Mouse (Mus musculus): ENCODE data around the gene Rpa2. TPM values are rescaled to one million over a fixed set of nuclear protein-coding genes. Genes with fewer than 3 reads are reported as not detected.

The Rpa2 gene
- 94.8 and 95.1 TPM in 2 replicates for polyA plus RNA-seq (2014; fragmentation: Nextera tagmentation; extraction: Ambion mirVana)

GRCm38 (mm10) chr4:132767914-132768876, at the start of gene Rpa2:
Rpa2 (plus strand) TSS chr4:132768332.
- H3K4me2 ChIP-seq, result peak within 1 kb of the TSS; percentile 86
- under 1% methylated on average over 70 of the region's 71 CpGs for WGBS (ENCODE audit: insufficient replicate concordance)

GRCm38 (mm10) chr4:132728233-132728632, 39.9 kb upstream of the Rpa2 start:
- Histone ChIP-seq H3K27ac (ENCODE audit: low read depth, low read length) (no peak overlapping the region), H3K4me2 (no peak overlapping the region), H3K9ac (ENCODE audit: low read depth, low read length) (no peak overlapping the region), H3K27me3 (ENCODE audit: control insufficient read depth, insufficient read depth, low read length) (no peaks in the 10 kb centered on the region), H3K9me3 (replicated peaks; ENCODE audit: control insufficient read depth, low read length) (no peaks in the 10 kb centered on the region), H3K4me3 (ENCODE audit: low read depth, low read length) (no peak overlapping the region), H3K4me1 (ENCODE audit: control insufficient read depth, insufficient read depth, low read length) (peaks cover 7% of the 10 kb centered on the region), H3K36me3 (ENCODE audit: control insufficient read depth, insufficient read depth, low read length) (0 out of 2 replicates have a peak, but pooled peaks cover 4% of the 10 kb centered on the region)
- no peak for ATAC-seq (replicated peaks; ENCODE audit: insufficient number of reproducible peaks, low FRiP score, low TSS enrichment)
- 82% methylated on average over 8 of the region's 8 CpGs for WGBS (ENCODE audit: insufficient replicate concordance)

More at GRCm38 (mm10) chr4:132767914-132768876, at the start of gene Rpa2:
- Histone ChIP-seq H3K4me1 (ENCODE audit: control insufficient read depth, insufficient read depth, low read length) (0 out of 2 replicates have a peak, but pooled peaks cover 4% of the 10 kb centered on the region), H3K9ac (ENCODE audit: low read depth, low read length) (peak within 1 kb of the TSS; percentile 91), H3K9me3 (replicated peaks; ENCODE audit: control insufficient read depth, low read length) (no peaks in the 10 kb centered on the region), H3K27me3 (ENCODE audit: control insufficient read depth, insufficient read depth, low read length) (no peaks in the 10 kb centered on the region), H3K4me3 (ENCODE audit: low read depth, low read length) (peak within 1 kb of the TSS; percentile 93), H3K36me3 (ENCODE audit: control insufficient read depth, insufficient read depth, low read length) (peaks cover 15% of the 10 kb centered on the region), H3K27ac (ENCODE audit: low read depth, low read length) (peak within 1 kb of the TSS; percentile 71)
- ATAC-seq (replicated peaks; ENCODE audit: insufficient number of reproducible peaks, low FRiP score, low TSS enrichment), result peak; percentile 93

GRCm38 (mm10) chr4:132731616-132732015, 36.5 kb upstream of the Rpa2 start:
- H3K9me3 ChIP-seq (replicated peaks; ENCODE audit: control insufficient read depth, low read length), result no peaks in the 10 kb centered on the region
- no peaks in the 10 kb centered on the region for H3K27me3 ChIP-seq (ENCODE audit: control insufficient read depth, insufficient read depth, low read length)
- H3K4me2 ChIP-seq, result peak overlapping the region; percentile 81
- H3K27ac ChIP-seq (ENCODE audit: low read depth, low read length), result no peak overlapping the region
- peaks cover 7% of the 10 kb centered on the region for H3K4me1 ChIP-seq (ENCODE audit: control insufficient read depth, insufficient read depth, low read length)
- 43% methylated on average over 12 of the region's 12 CpGs for WGBS (ENCODE audit: insufficient replicate concordance)
- ATAC-seq (replicated peaks; ENCODE audit: insufficient number of reproducible peaks, low FRiP score, low TSS enrichment), result no peak
- H3K36me3 ChIP-seq (ENCODE audit: control insufficient read depth, insufficient read depth, low read length), result no peaks in the 10 kb centered on the region
- H3K9ac ChIP-seq (ENCODE audit: low read depth, low read length), result peak overlapping the region; percentile 50
- H3K4me3 ChIP-seq (ENCODE audit: low read depth, low read length), result peak overlapping the region; percentile 51

- peaks cover 7% of the 10 kb centered on the region for H3K4me1 ChIP-seq (ENCODE audit: control insufficient read depth, insufficient read depth, low read length)
- H3K4me2 ChIP-seq, result peak within 1 kb of the TSS; percentile 81
- peak; percentile 93 for ATAC-seq (replicated peaks; ENCODE audit: insufficient number of reproducible peaks, low FRiP score, low TSS enrichment)
- no peak within 1 kb of the TSS for H3K27ac ChIP-seq (ENCODE audit: low read depth, low read length)
- no peaks in the 10 kb centered on the region for H3K27me3 ChIP-seq (ENCODE audit: control insufficient read depth, insufficient read depth, low read length)
- peak within 1 kb of the TSS; percentile 50 for H3K9ac ChIP-seq (ENCODE audit: low read depth, low read length)
- 2% methylated on average over 34 of the region's 34 CpGs for whole genome bisulfite sequencing (ENCODE audit: insufficient replicate concordance)
- peak within 1 kb of the TSS; percentile 51 for H3K4me3 ChIP-seq (ENCODE audit: low read depth, low read length)
- no peaks in the 10 kb centered on the region for H3K9me3 ChIP-seq (replicated peaks; ENCODE audit: control insufficient read depth, low read length)
- no peaks in the 10 kb centered on the region for H3K36me3 ChIP-seq (ENCODE audit: control insufficient read depth, insufficient read depth, low read length)
These were observed 35.9 kb upstream of the Rpa2 start, which contains the start of gene Xkr8 for GRCm38 (mm10) chr4:132732148-132732684. Xkr8 (minus strand) TSS chr4:132732546.

- no peaks in the 10 kb centered on the region for H3K27me3 ChIP-seq (ENCODE audit: control insufficient read depth, insufficient read depth, low read length)
- 88% methylated on average over 25 of the region's 25 CpGs for WGBS (ENCODE audit: insufficient replicate concordance)
- H3K27ac ChIP-seq (ENCODE audit: low read depth, low read length), result no peak overlapping the region
- no peak overlapping the region for H3K4me2 ChIP-seq
- H3K9me3 ChIP-seq (replicated peaks; ENCODE audit: control insufficient read depth, low read length), result no peaks in the 10 kb centered on the region
- H3K9ac ChIP-seq (ENCODE audit: low read depth, low read length), result no peak overlapping the region
- H3K4me3 ChIP-seq (ENCODE audit: low read depth, low read length), result no peak overlapping the region
- H3K4me1 ChIP-seq (ENCODE audit: control insufficient read depth, insufficient read depth, low read length), result peaks cover 7% of the 10 kb centered on the region
- H3K36me3 ChIP-seq (ENCODE audit: control insufficient read depth, insufficient read depth, low read length), result no peaks in the 10 kb centered on the region
- no peak for ATAC-seq (replicated peaks; ENCODE audit: insufficient number of reproducible peaks, low FRiP score, low TSS enrichment)
These were observed 34.9 kb upstream of the Rpa2 start for GRCm38 (mm10) chr4:132733071-132733770.

GRCm38 (mm10) chr4:132734766-132735165, 33.4 kb upstream of the Rpa2 start:
- no peak overlapping the region for H3K27ac ChIP-seq (ENCODE audit: low read depth, low read length)
- no peak for ATAC-seq (replicated peaks; ENCODE audit: insufficient number of reproducible peaks, low FRiP score, low TSS enrichment)
- no peaks in the 10 kb centered on the region for H3K9me3 ChIP-seq (replicated peaks; ENCODE audit: control insufficient read depth, low read length)

GRCm38 (mm10) chr4:132735389-132735788, 32.7 kb upstream of the Rpa2 start:
- H3K36me3 ChIP-seq (ENCODE audit: control insufficient read depth, insufficient read depth, low read length), result no peaks in the 10 kb centered on the region
- H3K9ac ChIP-seq (ENCODE audit: low read depth, low read length), result no peak overlapping the region
- no peak overlapping the region for H3K4me2 ChIP-seq
- H3K9me3 ChIP-seq (replicated peaks; ENCODE audit: control insufficient read depth, low read length), result no peaks in the 10 kb centered on the region
- H3K27ac ChIP-seq (ENCODE audit: low read depth, low read length), result no peak overlapping the region
- H3K4me3 ChIP-seq (ENCODE audit: low read depth, low read length), result no peak overlapping the region
- ATAC-seq (replicated peaks; ENCODE audit: insufficient number of reproducible peaks, low FRiP score, low TSS enrichment), result no peak
- H3K4me1 ChIP-seq (ENCODE audit: control insufficient read depth, insufficient read depth, low read length), result peaks cover 7% of the 10 kb centered on the region
- H3K27me3 ChIP-seq (ENCODE audit: control insufficient read depth, insufficient read depth, low read length), result no peaks in the 10 kb centered on the region; the same call in 1 of the 2 replicates
- WGBS (ENCODE audit: insufficient replicate concordance), result 74% methylated on average over 2 of the region's 2 CpGs

More at GRCm38 (mm10) chr4:132734766-132735165, 33.4 kb upstream of the Rpa2 start:
- Histone ChIP-seq H3K4me2 (no peak overlapping the region), H3K4me3 (ENCODE audit: low read depth, low read length) (no peak overlapping the region), H3K9ac (ENCODE audit: low read depth, low read length) (no peak overlapping the region), H3K27me3 (ENCODE audit: control insufficient read depth, insufficient read depth, low read length) (no peaks in the 10 kb centered on the region; the same call in 1 of the 2 replicates), H3K4me1 (ENCODE audit: control insufficient read depth, insufficient read depth, low read length) (peaks cover 7% of the 10 kb centered on the region), H3K36me3 (ENCODE audit: control insufficient read depth, insufficient read depth, low read length) (no peaks in the 10 kb centered on the region)
- WGBS (ENCODE audit: insufficient replicate concordance), result 84% methylated on average over 2 of the region's 2 CpGs

GRCm38 (mm10) chr4:132735894-132736293, 32.2 kb upstream of the Rpa2 start:
- H3K36me3 ChIP-seq (ENCODE audit: control insufficient read depth, insufficient read depth, low read length), result no peaks in the 10 kb centered on the region
- no peak overlapping the region for H3K9ac ChIP-seq (ENCODE audit: low read depth, low read length)
- no peak for ATAC-seq (replicated peaks; ENCODE audit: insufficient number of reproducible peaks, low FRiP score, low TSS enrichment)
- 42% methylated on average over 3 of the region's 3 CpGs for WGBS (ENCODE audit: insufficient replicate concordance)
- no peaks in the 10 kb centered on the region for H3K9me3 ChIP-seq (replicated peaks; ENCODE audit: control insufficient read depth, low read length)
- H3K27ac ChIP-seq (ENCODE audit: low read depth, low read length), result no peak overlapping the region
- no peaks in the 10 kb centered on the region; the same call in 1 of the 2 replicates for H3K27me3 ChIP-seq (ENCODE audit: control insufficient read depth, insufficient read depth, low read length)
- no peak overlapping the region for H3K4me2 ChIP-seq
- H3K4me3 ChIP-seq (ENCODE audit: low read depth, low read length), result no peak overlapping the region
- peaks cover 7% of the 10 kb centered on the region for H3K4me1 ChIP-seq (ENCODE audit: control insufficient read depth, insufficient read depth, low read length)

Data from heart, embryonic 11.5 days (tissue).